Mouse (Mus musculus) adrenal gland, postnatal 10 days (tissue): ENCODE results near the gene Zdhhc1. TPM values are rescaled to one million over a fixed set of nuclear protein-coding genes. Genes with fewer than 3 reads are reported as not detected.
A peak's percentile ranks its signal among the peaks of the same experiment; 100 is the strongest.

ENCODE experiments used
- DNase-seq: peaks from one replicate; pipeline ENCODE4 v3.0.0; 2021; ENCODE audit warnings: mixed read lengths
- total RNA-seq, 2 experiments: library from RNA; stranded (reverse); gene quantifications; 2 replicates each; pipeline ENCODE4 v1.2.3; 2021

Zdhhc1 gene
- total RNA-seq, 2 experiments from 2014 or later, result 15.1 to 18.4 TPM

DNA sequence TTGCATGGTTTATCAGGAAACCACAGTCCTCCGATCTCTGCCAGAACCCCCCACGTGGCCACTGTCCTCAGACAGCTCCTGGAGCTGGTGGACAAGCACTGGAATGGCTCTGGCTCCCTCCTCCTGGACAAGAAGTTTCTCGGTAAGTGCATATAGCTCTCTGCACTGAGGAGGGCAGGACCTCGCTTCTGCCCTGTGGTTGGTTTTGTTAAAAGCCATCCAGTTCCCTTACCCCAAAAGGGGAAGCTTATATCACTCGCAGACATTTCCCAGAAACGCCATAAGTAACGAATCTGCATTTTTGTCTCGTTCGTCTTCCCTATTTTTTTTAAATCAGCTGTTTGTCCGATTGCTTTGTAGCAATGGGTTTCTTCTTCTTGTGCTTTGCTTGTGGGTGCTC, 41.5 kb downstream of the Zdhhc1 start:
- DNase-seq, result no peak

GRCm38 (mm10) chr8:105454088-105454487, 42.6 kb downstream of the Zdhhc1 start:
- DNase-seq, result peak; percentile 32

- no peak for DNase-seq
Observed at GRCm38 (mm10) chr8:105453296-105453695, 43.4 kb downstream of the Zdhhc1 start.

GRCm38 (mm10) chr8:105451903-105452603, 44.6 kb downstream of the Zdhhc1 start:
- peak; percentile 62 for DNase-seq

DNA sequence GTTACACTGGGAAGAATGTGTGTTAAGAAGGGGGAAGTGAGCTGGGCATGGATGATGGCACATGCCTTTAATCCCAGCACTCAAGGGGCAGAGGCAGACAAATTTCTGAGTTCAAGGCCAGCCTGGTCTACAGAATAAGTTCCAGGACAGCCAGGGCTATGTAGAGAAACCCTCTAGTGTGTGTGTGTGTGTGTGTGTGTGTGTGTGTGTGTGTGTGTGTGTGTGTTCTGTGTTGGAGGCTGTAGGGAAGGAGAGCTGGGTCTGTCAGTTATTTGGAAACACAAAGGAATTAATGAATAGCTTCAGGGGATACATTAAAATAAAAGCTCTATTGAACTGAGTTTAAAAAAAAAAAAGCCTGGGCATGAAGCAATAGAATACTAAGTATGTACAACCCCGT, 45.7 kb downstream of the Zdhhc1 start:
- DNase-seq, result no peak

GRCm38 (mm10) chr8:105448596-105448995, 48.1 kb downstream of the Zdhhc1 start:
- DNase-seq, result no peak

DNA sequence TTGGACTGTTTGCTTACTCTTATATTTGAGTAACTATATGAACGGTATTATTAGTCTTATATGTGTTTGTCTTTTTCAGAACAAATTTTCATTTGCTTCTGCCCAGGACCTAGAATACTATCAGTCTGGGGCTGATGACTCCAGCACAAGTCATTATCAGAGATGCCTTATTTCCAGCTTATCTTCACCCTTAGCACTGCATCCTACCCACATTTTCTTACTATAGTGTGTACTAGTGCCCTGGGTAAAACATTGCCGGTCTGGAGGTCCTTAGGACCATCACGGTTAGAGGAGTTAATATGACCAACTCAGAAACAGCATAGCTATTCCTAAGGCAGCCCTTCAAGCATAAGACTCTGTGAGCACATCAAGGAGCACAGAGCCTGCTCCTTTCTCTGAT, 48.5 kb downstream of the Zdhhc1 start:
- DNase-seq, result no peak

DNA sequence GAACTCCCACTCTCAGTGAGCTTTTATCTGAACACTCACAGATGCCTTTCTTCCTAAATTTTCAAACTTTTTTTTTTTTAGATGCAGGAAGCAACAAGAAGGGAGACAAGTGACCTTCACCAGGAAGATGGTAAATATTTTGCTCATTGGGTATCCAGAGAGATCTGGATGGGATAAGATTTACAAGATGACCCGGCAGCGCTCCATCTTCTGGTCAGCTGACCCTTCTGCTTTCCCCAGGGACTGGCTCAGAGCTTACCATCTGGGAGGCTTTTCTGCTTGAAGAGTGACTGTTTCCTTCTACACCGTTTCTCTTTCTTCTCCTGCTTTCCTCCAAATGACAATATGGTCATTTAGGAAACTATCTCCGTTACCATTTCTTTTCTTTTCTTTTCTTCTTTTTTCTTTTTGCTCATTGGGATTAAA, 50.6 kb downstream of the Zdhhc1 start:
- no peak for DNase-seq

DNA sequence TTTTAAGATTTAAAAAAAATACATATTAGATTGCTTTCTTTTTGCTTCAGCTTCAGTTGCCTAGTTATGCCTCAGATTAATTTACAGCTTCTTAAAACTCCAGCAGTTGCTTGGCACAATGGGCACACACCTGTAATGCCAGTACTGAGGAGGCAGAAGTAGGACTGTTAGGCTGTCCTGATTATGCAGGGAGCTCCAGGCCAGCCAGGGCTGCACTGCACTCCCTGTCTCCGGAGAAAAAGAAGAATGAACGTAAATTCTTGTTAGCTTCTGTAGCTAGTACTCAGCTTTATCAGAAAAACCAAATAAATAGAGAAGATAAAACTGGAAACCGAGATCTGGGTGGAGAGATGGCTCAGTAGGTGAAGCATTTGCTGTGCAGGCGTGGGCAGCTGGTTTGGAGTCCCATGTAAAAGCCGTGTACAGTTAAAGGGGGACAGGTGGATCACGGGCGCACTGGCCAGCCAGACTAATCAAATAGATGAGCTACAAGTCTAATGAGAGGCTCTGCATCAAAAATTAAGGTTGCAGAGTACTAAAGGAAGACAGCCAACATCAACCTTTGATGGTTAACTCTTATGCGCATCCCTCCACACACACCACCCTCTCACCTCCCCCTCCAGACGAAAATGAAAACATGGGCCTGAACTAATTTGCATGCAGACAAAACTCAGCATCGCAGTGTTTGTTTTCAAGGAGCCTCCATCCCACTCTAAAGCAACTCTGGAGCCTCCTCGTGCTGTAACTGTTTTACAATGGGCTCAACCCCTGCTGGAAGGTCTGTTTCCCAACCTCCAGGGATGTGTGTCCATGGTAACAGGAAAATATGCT, 51.2 kb downstream of the Zdhhc1 start:
- no peak for DNase-seq

DNA sequence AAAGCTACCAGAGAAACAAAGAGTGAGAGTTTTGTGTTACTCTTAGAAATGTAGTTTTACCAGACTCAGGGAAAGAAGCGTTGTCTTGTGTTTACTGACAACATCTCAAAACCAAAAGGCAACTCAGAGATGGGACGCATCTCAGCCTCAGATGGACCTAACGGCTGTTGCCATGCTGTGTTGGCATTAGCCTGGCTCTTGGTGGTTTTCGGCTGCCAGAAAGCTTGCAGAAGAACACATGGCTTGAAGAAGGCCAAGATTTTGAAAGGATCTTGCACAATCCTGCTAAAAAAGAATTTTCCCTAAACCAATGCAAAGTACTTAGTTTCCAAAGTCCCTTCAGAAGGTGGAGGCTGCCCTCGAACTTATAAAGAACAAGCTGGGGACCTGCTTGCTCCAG, 54.0 kb downstream of the Zdhhc1 start:
- no peak for DNase-seq

DNA sequence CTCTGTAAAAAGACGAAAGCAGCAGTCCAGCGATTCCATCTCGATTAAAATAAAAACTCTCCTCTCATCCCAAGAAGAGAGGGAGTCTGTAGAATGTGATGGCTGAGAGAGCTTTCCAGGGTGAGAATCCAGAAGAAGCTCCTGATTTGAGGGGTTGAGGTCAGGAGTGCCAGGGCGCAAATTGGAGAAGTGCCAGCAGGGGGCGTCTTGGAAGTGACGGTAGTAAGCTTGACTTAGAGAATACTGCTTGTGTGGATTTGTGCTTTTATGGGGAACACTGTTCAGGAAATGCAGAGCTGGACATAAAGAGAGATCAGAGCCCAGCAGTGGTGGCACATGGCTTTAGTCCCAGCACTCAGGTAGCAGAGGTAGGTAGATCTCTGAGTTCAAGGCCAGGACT, 55.3 kb downstream of the Zdhhc1 start:
- peak; percentile 66 for DNase-seq

- DNase-seq, result peak; percentile 63
Observed at GRCm38 (mm10) chr8:105438865-105439264, 57.8 kb downstream of the Zdhhc1 start.

DNA sequence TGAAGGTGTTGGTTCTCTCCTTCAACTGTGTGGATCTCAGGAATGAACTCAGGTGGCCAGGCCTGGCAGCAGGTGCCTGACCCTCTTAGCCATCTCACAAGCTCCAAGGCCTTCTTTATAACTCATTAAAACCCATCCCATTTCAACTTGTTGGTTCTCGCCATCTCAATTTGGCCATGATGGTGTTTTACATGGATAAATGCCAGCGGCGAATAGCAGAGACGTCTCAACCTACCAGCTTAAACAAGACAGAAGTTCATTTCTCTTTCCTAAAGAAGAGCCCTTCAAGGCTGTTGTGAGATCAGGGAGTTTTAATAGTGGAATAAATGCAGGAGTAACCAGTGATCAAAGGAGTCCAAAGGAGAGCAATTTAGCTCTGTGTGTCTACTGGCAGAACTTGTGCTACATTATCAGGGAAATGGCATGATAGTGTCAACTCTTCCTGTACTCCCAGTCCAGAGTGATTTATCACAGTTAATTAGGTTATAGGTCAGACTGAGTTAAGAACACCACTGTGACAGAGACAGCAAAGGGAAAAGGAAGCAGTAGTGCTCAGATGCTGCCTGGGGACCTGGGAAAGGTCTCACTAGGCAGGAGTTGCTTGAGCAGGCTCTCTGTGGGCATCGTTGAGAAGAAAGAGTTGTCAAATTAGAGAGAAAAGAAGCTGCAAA, 59.5 kb downstream of the Zdhhc1 start:
- no peak for DNase-seq

- DNase-seq, result no peak
Observed at GRCm38 (mm10) chr8:105436218-105436617, 60.5 kb downstream of the Zdhhc1 start.

GRCm38 (mm10) chr8:105434136-105434535, 62.6 kb downstream of the Zdhhc1 start:
- no peak for DNase-seq

GRCm38 (mm10) chr8:105433511-105433910, 63.2 kb downstream of the Zdhhc1 start:
- no peak for DNase-seq

DNA sequence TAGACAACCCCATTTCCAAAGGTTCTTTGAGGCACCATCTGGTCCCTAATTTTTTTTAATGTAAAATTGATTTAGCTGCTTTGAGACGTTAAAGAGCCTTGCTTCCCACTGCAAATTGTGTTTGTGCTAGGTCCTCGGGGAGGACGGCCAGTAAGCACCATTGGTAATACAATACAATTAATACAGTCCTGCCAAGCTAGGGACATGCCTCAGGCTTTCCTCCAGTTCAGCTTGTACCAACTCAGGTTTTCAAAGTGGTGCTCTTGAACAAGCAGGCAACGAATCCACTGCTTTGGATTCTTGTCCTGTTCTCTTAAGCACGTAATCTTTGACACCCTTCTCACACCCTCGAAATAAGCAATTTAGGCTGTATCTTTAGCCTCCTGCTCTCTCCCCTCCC, 63.7 kb downstream of the Zdhhc1 start:
- DNase-seq, result no peak

- DNase-seq, result no peak
Observed at GRCm38 (mm10) chr8:105431743-105432515, 64.8 kb downstream of the Zdhhc1 start.

GRCm38 (mm10) chr8:105426878-105427277, 69.8 kb downstream of the Zdhhc1 start:
- DNase-seq, result no peak
